Mouse (Mus musculus): Measurements from ENCODE around the gene Magi2. TPM values are rescaled to one million over a fixed set of nuclear protein-coding genes. Genes with fewer than 3 reads are reported as not detected.
"Not testable (repeated sequence)": the region's sequence is repeated elsewhere in the genome, so short reads cannot be mapped to it uniquely, and the experiment has no call there.

Gene Magi2
- polyA plus RNA-seq, 1 experiment from 2014 or later = 8.4 TPM

- no peak overlapping the region for H3K27ac ChIP-seq (ENCODE audit: low read depth, low read length)
- H3K9ac ChIP-seq (ENCODE audit: low read length) = no peak overlapping the region
- H3K4me2 ChIP-seq (ENCODE audit: low read length) = no peak overlapping the region
- no peaks in the 10 kb centered on the region for H3K4me1 ChIP-seq (ENCODE audit: control insufficient read depth, insufficient read depth, low read length)
- 8% methylated on average over 7 of the region's 7 CpGs for WGBS
- no peak for DNase-seq (ENCODE audit: low spot score)
- ATAC-seq = no peak
- H3K27me3 ChIP-seq (replicated peaks; ENCODE audit: control insufficient read depth, insufficient read depth, low read length) = no peaks in the 10 kb centered on the region
- H3K4me3 ChIP-seq (ENCODE audit: low read depth, low read length) = no peak overlapping the region
- H3K9me3 ChIP-seq (replicated peaks; ENCODE audit: control insufficient read depth, low read length) = no peaks in the 10 kb centered on the region
- no peaks in the 10 kb centered on the region for H3K36me3 ChIP-seq (ENCODE audit: control insufficient read depth, insufficient read depth, low read length)
Observed at GRCm38 (mm10) chr5:19487947-19488346, 261.1 kb downstream of the Magi2 start.

- Histone ChIP-seq H3K36me3 (ENCODE audit: control insufficient read depth, insufficient read depth, low read length) (no peaks in the 10 kb centered on the region), H3K9me3 (replicated peaks; ENCODE audit: control insufficient read depth, low read length) (no peaks in the 10 kb centered on the region), H3K4me3 (ENCODE audit: low read depth, low read length) (no peak overlapping the region), H3K4me1 (ENCODE audit: control insufficient read depth, insufficient read depth, low read length) (no peaks in the 10 kb centered on the region), H3K9ac (ENCODE audit: low read length) (no peak overlapping the region), H3K27me3 (replicated peaks; ENCODE audit: control insufficient read depth, insufficient read depth, low read length) (no peaks in the 10 kb centered on the region), H3K4me2 (ENCODE audit: low read length) (no peak overlapping the region), H3K27ac (ENCODE audit: low read depth, low read length) (no peak overlapping the region)
- 81% methylated on average over 3 of the region's 3 CpGs for WGBS
- DNase-seq (ENCODE audit: low spot score) (peak; percentile 31), ATAC-seq (no peak)
Observed at GRCm38 (mm10) chr5:19501005-19501404, 274.2 kb downstream of the Magi2 start.

GRCm38 (mm10) chr5:19522168-19522567 lies 295.3 kb downstream of the Magi2 start:
- H3K36me3 ChIP-seq (ENCODE audit: control insufficient read depth, insufficient read depth, low read length) = no peaks in the 10 kb centered on the region
- peak; percentile 68 for ATAC-seq
- H3K27ac ChIP-seq (ENCODE audit: low read depth, low read length) = no peak overlapping the region
- H3K4me3 ChIP-seq (ENCODE audit: low read depth, low read length) = no peak overlapping the region
- peak; percentile 82 for DNase-seq (ENCODE audit: low spot score)
- H3K27me3 ChIP-seq (replicated peaks; ENCODE audit: control insufficient read depth, insufficient read depth, low read length) = no peaks in the 10 kb centered on the region
- no peaks in the 10 kb centered on the region for H3K4me1 ChIP-seq (ENCODE audit: control insufficient read depth, insufficient read depth, low read length)
- H3K9me3 ChIP-seq (replicated peaks; ENCODE audit: control insufficient read depth, low read length) = no peaks in the 10 kb centered on the region
- no peak overlapping the region for H3K4me2 ChIP-seq (ENCODE audit: low read length)
- no peak overlapping the region for H3K9ac ChIP-seq (ENCODE audit: low read length)

- no peaks in the 10 kb centered on the region for H3K9me3 ChIP-seq (replicated peaks; ENCODE audit: control insufficient read depth, low read length)
- peak; percentile 28 for DNase-seq (ENCODE audit: low spot score)
- ATAC-seq = no peak
- H3K4me1 ChIP-seq (ENCODE audit: control insufficient read depth, insufficient read depth, low read length) = no peaks in the 10 kb centered on the region
- no peak overlapping the region for H3K27ac ChIP-seq (ENCODE audit: low read depth, low read length)
- H3K9ac ChIP-seq (ENCODE audit: low read length) = no peak overlapping the region
- no peak overlapping the region for H3K4me3 ChIP-seq (ENCODE audit: low read depth, low read length)
- no peaks in the 10 kb centered on the region for H3K27me3 ChIP-seq (replicated peaks; ENCODE audit: control insufficient read depth, insufficient read depth, low read length)
- H3K36me3 ChIP-seq (ENCODE audit: control insufficient read depth, insufficient read depth, low read length) = no peaks in the 10 kb centered on the region
- under 1% methylated on average over 2 of the region's 2 CpGs for WGBS
- no peak overlapping the region for H3K4me2 ChIP-seq (ENCODE audit: low read length)
Observed at GRCm38 (mm10) chr5:19539348-19539747, 312.5 kb downstream of the Magi2 start.

- no peaks in the 10 kb centered on the region for H3K4me1 ChIP-seq (ENCODE audit: control insufficient read depth, insufficient read depth, low read length)
- H3K27me3 ChIP-seq (replicated peaks; ENCODE audit: control insufficient read depth, insufficient read depth, low read length) = no peaks in the 10 kb centered on the region
- WGBS = 88% methylated on average over 4 of the region's 4 CpGs
- H3K9ac ChIP-seq (ENCODE audit: low read length) = no peak overlapping the region
- DNase-seq (ENCODE audit: low spot score) (no peak), ATAC-seq (no peak)
- no peaks in the 10 kb centered on the region for H3K36me3 ChIP-seq (ENCODE audit: control insufficient read depth, insufficient read depth, low read length)
- H3K4me2 ChIP-seq (ENCODE audit: low read length) = no peak overlapping the region
- H3K4me3 ChIP-seq (ENCODE audit: low read depth, low read length) = no peak overlapping the region
- H3K9me3 ChIP-seq (replicated peaks; ENCODE audit: control insufficient read depth, low read length) = no peaks in the 10 kb centered on the region
- H3K27ac ChIP-seq (ENCODE audit: low read depth, low read length) = no peak overlapping the region
Observed at GRCm38 (mm10) chr5:19546424-19546823, 319.6 kb downstream of the Magi2 start.

- Histone ChIP-seq H3K4me3 (ENCODE audit: low read depth, low read length) (no peak overlapping the region), H3K4me1 (ENCODE audit: control insufficient read depth, insufficient read depth, low read length) (no peaks in the 10 kb centered on the region), H3K9me3 (replicated peaks; ENCODE audit: control insufficient read depth, low read length) (no peaks in the 10 kb centered on the region), H3K27ac (ENCODE audit: low read depth, low read length) (no peak overlapping the region), H3K36me3 (ENCODE audit: control insufficient read depth, insufficient read depth, low read length) (no peaks in the 10 kb centered on the region), H3K9ac (ENCODE audit: low read length) (no peak overlapping the region), H3K27me3 (replicated peaks; ENCODE audit: control insufficient read depth, insufficient read depth, low read length) (no peaks in the 10 kb centered on the region), H3K4me2 (ENCODE audit: low read length) (no peak overlapping the region)
- DNase-seq (ENCODE audit: low spot score) (no peak), ATAC-seq (no peak)
- 90% methylated on average over 2 of the region's 2 CpGs for WGBS
Observed at GRCm38 (mm10) chr5:19546900-19547299, 320.1 kb downstream of the Magi2 start.

GRCm38 (mm10) chr5:19553510-19553909 lies 326.7 kb downstream of the Magi2 start:
- Histone ChIP-seq H3K4me3 (ENCODE audit: low read depth, low read length) (no peak overlapping the region), H3K4me2 (ENCODE audit: low read length) (no peak overlapping the region), H3K9ac (ENCODE audit: low read length) (no peak overlapping the region), H3K36me3 (ENCODE audit: control insufficient read depth, insufficient read depth, low read length) (no peaks in the 10 kb centered on the region), H3K9me3 (replicated peaks; ENCODE audit: control insufficient read depth, low read length) (no peaks in the 10 kb centered on the region), H3K27me3 (replicated peaks; ENCODE audit: control insufficient read depth, insufficient read depth, low read length) (no peaks in the 10 kb centered on the region), H3K4me1 (ENCODE audit: control insufficient read depth, insufficient read depth, low read length) (no peaks in the 10 kb centered on the region), H3K27ac (ENCODE audit: low read depth, low read length) (no peak overlapping the region)
- WGBS = 73% methylated on average over 3 of the region's 3 CpGs
- DNase-seq (ENCODE audit: low spot score) (peak; percentile 8), ATAC-seq (no peak)

GRCm38 (mm10) chr5:19565636-19566035 lies 338.8 kb downstream of the Magi2 start:
- Histone ChIP-seq H3K4me3 (ENCODE audit: low read depth, low read length) (no peak overlapping the region), H3K4me1 (ENCODE audit: control insufficient read depth, insufficient read depth, low read length) (no peaks in the 10 kb centered on the region), H3K4me2 (ENCODE audit: low read length) (no peak overlapping the region), H3K9me3 (replicated peaks; ENCODE audit: control insufficient read depth, low read length) (no peaks in the 10 kb centered on the region), H3K36me3 (ENCODE audit: control insufficient read depth, insufficient read depth, low read length) (no peaks in the 10 kb centered on the region), H3K27me3 (replicated peaks; ENCODE audit: control insufficient read depth, insufficient read depth, low read length) (no peaks in the 10 kb centered on the region), H3K27ac (ENCODE audit: low read depth, low read length) (no peak overlapping the region), H3K9ac (ENCODE audit: low read length) (no peak overlapping the region)
- DNase-seq (ENCODE audit: low spot score) (no peak), ATAC-seq (no peak)
- WGBS = 86% methylated on average over 3 of the region's 3 CpGs

- H3K27me3 ChIP-seq (replicated peaks; ENCODE audit: control insufficient read depth, insufficient read depth, low read length); H3K9ac ChIP-seq (ENCODE audit: low read length); H3K4me1 ChIP-seq (ENCODE audit: control insufficient read depth, insufficient read depth, low read length); H3K4me3 ChIP-seq (ENCODE audit: low read depth, low read length); H3K4me2 ChIP-seq (ENCODE audit: low read length); ATAC-seq; H3K9me3 ChIP-seq (replicated peaks; ENCODE audit: control insufficient read depth, low read length); H3K27ac ChIP-seq (ENCODE audit: low read depth, low read length); H3K36me3 ChIP-seq (ENCODE audit: control insufficient read depth, insufficient read depth, low read length); DNase-seq (ENCODE audit: low spot score): not testable (repeated sequence)
- 44% methylated on average over 1 of the region's 1 CpGs for WGBS
Observed at GRCm38 (mm10) chr5:19566136-19566535, 339.3 kb downstream of the Magi2 start.
